Mouse (Mus musculus) brain, embryonic 14.5 days (tissue): ENCODE data around the gene Gstcd.

Experiments used
- CTCF ChIP-seq: fragments of 200-500 bp; IDR thresholded peaks from 2 replicates; pipeline ENCODE4 v1.5.1; 2012; ENCODE audit warnings: inconsistent platforms, mild to moderate bottlenecking, moderate library complexity, borderline replicate concordance; ENCODE audit not compliant: insufficient read depth, insufficient read length; ENCODE audit errors: extremely low read depth
- POLR2A ChIP-seq: fragments of 200-500 bp; IDR thresholded peaks from 2 replicates; pipeline ENCODE4 v1.6.1; 2012; ENCODE audit warnings: mild to moderate bottlenecking, inconsistent platforms, borderline replicate concordance; ENCODE audit not compliant: poor library complexity, insufficient read depth, insufficient read length, severe bottlenecking; ENCODE audit errors: extremely low read depth

- TF ChIP-seq CTCF (no peak), POLR2A (no peak)
These were observed 6.1 kb upstream of the Gstcd start for GRCm38 (mm10) chr3:133097936-133098335.
